Mouse (Mus musculus) ES-Bruce4 (cell line): ENCODE measurements around the gene Tmem108.

ENCODE experiments used
- CTCF ChIP-seq: IDR thresholded peaks from one replicate; pipeline ENCODE4 v1.8.1; 2011; ENCODE audit warnings: low read depth, low read length
- EP300 ChIP-seq: IDR thresholded peaks from 2 replicates; pipeline ENCODE4 v1.6.1; 2011; ENCODE audit warnings: low read depth, low read length; ENCODE audit not compliant: insufficient read depth

DNA sequence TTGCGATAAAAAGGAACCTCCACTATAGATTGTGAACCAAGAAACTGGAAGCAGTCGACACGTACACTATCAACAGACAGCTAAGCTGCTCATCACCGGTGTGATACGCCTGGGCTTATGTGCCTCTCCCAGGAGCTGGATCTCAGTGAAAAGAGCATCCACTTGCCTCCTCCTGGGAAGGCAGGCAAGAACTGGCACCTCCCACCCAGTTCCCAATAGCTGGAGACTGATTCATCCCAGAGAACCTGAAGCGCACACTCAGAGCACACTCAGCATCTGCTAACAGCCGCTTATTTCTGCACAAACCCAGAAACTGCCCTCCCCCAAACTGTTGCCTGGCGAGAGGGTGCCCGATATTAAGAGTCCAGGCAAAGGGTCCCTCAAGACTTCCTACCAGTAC, 69.8 kb downstream of the Tmem108 start:
- TF ChIP-seq CTCF (no peak), EP300 (no peak)
